Mouse (Mus musculus) heart, embryonic 12.5 days (tissue): Measurements from ENCODE around the gene Skp2. TPM values are rescaled to one million over a fixed set of nuclear protein-coding genes. Genes with fewer than 3 reads are reported as not detected.
A peak's percentile ranks its signal among the peaks of the same experiment; 100 is the strongest.

Experiments used
- ATAC-seq: fragments of 200-750 bp; cut with Nextera tagmentation; 2 replicates; pipeline ENCODE4 v1.8.0; 2017; ENCODE audit warnings: moderate TSS enrichment, moderate library complexity; ENCODE audit not compliant: insufficient number of reproducible peaks, low FRiP score
- H3K27ac ChIP-seq: fragments of 300-500 bp; sonication (generic); 2 replicates; pipeline ENCODE4 v1.5.1; 2016; ENCODE audit warnings: mild to moderate bottlenecking, moderate library complexity; ENCODE audit not compliant: poor library complexity, severe bottlenecking
- H3K27me3 ChIP-seq: fragments of 300-500 bp; sonication (generic); replicated peaks from 2 replicates; pipeline ENCODE4 v1.6.1; 2016; ENCODE audit warnings: mild to moderate bottlenecking, moderate library complexity
- H3K36me3 ChIP-seq: fragments of 300-500 bp; sonication (generic); 2 replicates; pipeline ENCODE4 v1.6.1; 2016; ENCODE audit warnings: mild to moderate bottlenecking, moderate library complexity
- H3K4me1 ChIP-seq: fragments of 300-500 bp; sonication (generic); replicated peaks from 2 replicates; pipeline ENCODE4 v1.6.1; 2016; ENCODE audit warnings: mild to moderate bottlenecking
- H3K4me2 ChIP-seq: fragments of 300-500 bp; sonication (generic); 2 replicates; pipeline ENCODE4 v1.6.1; 2016; ENCODE audit warnings: mild to moderate bottlenecking, moderate library complexity
- H3K4me3 ChIP-seq: fragments of 300-500 bp; sonication (generic); 2 replicates; pipeline ENCODE4 v1.5.1; 2016; ENCODE audit warnings: mild to moderate bottlenecking
- H3K9ac ChIP-seq: fragments of 300-500 bp; sonication (generic); 2 replicates; pipeline ENCODE4 v1.6.1; 2016; ENCODE audit warnings: mild to moderate bottlenecking, moderate library complexity
- H3K9me3 ChIP-seq: fragments of 300-500 bp; sonication (generic); replicated peaks from 2 replicates; pipeline ENCODE4 v1.6.1; 2016; ENCODE audit warnings: mild to moderate bottlenecking, moderate library complexity
- WGBS: fragments of 180-500 bp; shearing (Covaris S2); methylation state at CpG from one replicate; pipeline ENCODE4 v1.1.7; 2016; 5-methylcytosine and 5-hydroxymethylcytosine counted together
- polyA plus RNA-seq: library from polyadenylated mRNA; unstranded; fragments of >200 nt; fragmentation: Nextera tagmentation; extraction: Ambion mirVana; gene quantifications from 2 replicates; pipeline ENCODE4 v1.2.1, GENCODE M21; 2016

Gene Skp2
- polyA plus RNA-seq, 1 experiment from 2014 or later, result 43.3 TPM

- no peak overlapping the region for H3K9ac ChIP-seq
- H3K4me1 ChIP-seq, result peaks cover 40% of the 10 kb centered on the region
- peaks cover 43% of the 10 kb centered on the region for H3K36me3 ChIP-seq
- 83% methylated on average over 8 of the region's 8 CpGs for WGBS
- H3K4me2 ChIP-seq, result no peak overlapping the region
- H3K9me3 ChIP-seq, result no peaks in the 10 kb centered on the region
- no peak for ATAC-seq
- no peak overlapping the region for H3K4me3 ChIP-seq
- no peaks in the 10 kb centered on the region for H3K27me3 ChIP-seq
- H3K27ac ChIP-seq, result peak overlapping the region; percentile 47
These were observed 66.5 kb downstream of the Skp2 start for GRCm38 (mm10) chr15:9088683-9089072.

- no peak overlapping the region for H3K4me3 ChIP-seq
- 87% methylated on average over 17 of the region's 17 CpGs for WGBS
- H3K4me2 ChIP-seq, result no peak overlapping the region
- H3K27ac ChIP-seq, result peak overlapping the region; percentile 47
- no peaks in the 10 kb centered on the region for H3K9me3 ChIP-seq
- no peak overlapping the region for H3K9ac ChIP-seq
- H3K27me3 ChIP-seq, result no peaks in the 10 kb centered on the region
- ATAC-seq, result no peak
- H3K4me1 ChIP-seq, result peaks cover 39% of the 10 kb centered on the region
- peaks cover 38% of the 10 kb centered on the region for H3K36me3 ChIP-seq
These were observed 67.1 kb downstream of the Skp2 start for GRCm38 (mm10) chr15:9087895-9088682.

- no peak for ATAC-seq
- H3K9ac ChIP-seq, result no peak overlapping the region
- peak overlapping the region; percentile 68; the same call in 1 of the 2 replicates for H3K27ac ChIP-seq
- H3K4me3 ChIP-seq, result no peak overlapping the region
- no peaks in the 10 kb centered on the region for H3K27me3 ChIP-seq
- 65% methylated on average over 5 of the region's 5 CpGs for WGBS
- H3K4me1 ChIP-seq, result peaks cover 42% of the 10 kb centered on the region
- no peaks in the 10 kb centered on the region for H3K9me3 ChIP-seq
- H3K4me2 ChIP-seq, result 0 out of 2 replicates have a peak overlapping the region, but pooled peaks have one; percentile 18
- H3K36me3 ChIP-seq, result peaks cover 33% of the 10 kb centered on the region
These were observed 67.8 kb downstream of the Skp2 start for GRCm38 (mm10) chr15:9087421-9087820.

GRCm38 (mm10) chr15:9086813-9087212, 68.4 kb downstream of the Skp2 start:
- Histone ChIP-seq H3K4me2 (0 out of 2 replicates have a peak overlapping the region, but pooled peaks have one; percentile 18), H3K27ac (peak overlapping the region; percentile 68; the same call in 1 of the 2 replicates), H3K27me3 (no peaks in the 10 kb centered on the region), H3K4me1 (peaks cover 44% of the 10 kb centered on the region), H3K36me3 (peaks cover 33% of the 10 kb centered on the region), H3K4me3 (no peak overlapping the region), H3K9me3 (no peaks in the 10 kb centered on the region), H3K9ac (peak overlapping the region; percentile 34; the same call in 1 of the 2 replicates)
- ATAC-seq, result peak; percentile 87
- 38% methylated on average over 11 of the region's 11 CpGs for WGBS

GRCm38 (mm10) chr15:9082753-9083152, 72.5 kb downstream of the Skp2 start:
- Histone ChIP-seq H3K4me1 (peaks cover 67% of the 10 kb centered on the region), H3K9me3 (no peaks in the 10 kb centered on the region), H3K27me3 (no peaks in the 10 kb centered on the region), H3K4me2 (no peak overlapping the region), H3K9ac (no peak overlapping the region), H3K27ac (no peak overlapping the region), H3K36me3 (peaks cover 11% of the 10 kb centered on the region), H3K4me3 (no peak overlapping the region)
- WGBS, result 67% methylated on average over 9 of the region's 9 CpGs
- no peak for ATAC-seq

GRCm38 (mm10) chr15:9081294-9081693, 73.9 kb downstream of the Skp2 start:
- Histone ChIP-seq H3K4me2 (peak overlapping the region; percentile 44), H3K36me3 (peaks cover 11% of the 10 kb centered on the region), H3K9me3 (no peaks in the 10 kb centered on the region), H3K27ac (peak overlapping the region; percentile 73), H3K9ac (no peak overlapping the region), H3K4me1 (peaks cover 63% of the 10 kb centered on the region), H3K4me3 (no peak overlapping the region), H3K27me3 (no peaks in the 10 kb centered on the region)
- 38% methylated on average over 3 of the region's 3 CpGs for WGBS
- ATAC-seq, result peak; percentile 49; the same call in 1 of the 2 replicates

GRCm38 (mm10) chr15:9080206-9080605, 75.0 kb downstream of the Skp2 start:
- 18% methylated on average over 4 of the region's 4 CpGs for WGBS
- Histone ChIP-seq H3K9me3 (no peaks in the 10 kb centered on the region), H3K27me3 (no peaks in the 10 kb centered on the region), H3K4me2 (peak overlapping the region; percentile 39), H3K9ac (no peak overlapping the region), H3K27ac (peak overlapping the region; percentile 53), H3K4me1 (peaks cover 61% of the 10 kb centered on the region), H3K36me3 (peaks cover 10% of the 10 kb centered on the region), H3K4me3 (no peak overlapping the region)
- ATAC-seq, result no peak

GRCm38 (mm10) chr15:9079626-9080025, 75.6 kb downstream of the Skp2 start:
- H3K9me3 ChIP-seq, result no peaks in the 10 kb centered on the region
- no peak overlapping the region for H3K9ac ChIP-seq
- H3K4me1 ChIP-seq, result peaks cover 66% of the 10 kb centered on the region
- no peaks in the 10 kb centered on the region for H3K27me3 ChIP-seq
- 32% methylated on average over 5 of the region's 5 CpGs for WGBS
- ATAC-seq, result no peak
- peak overlapping the region; percentile 97 for H3K27ac ChIP-seq
- H3K4me3 ChIP-seq, result no peak overlapping the region
- H3K36me3 ChIP-seq, result peaks cover 5% of the 10 kb centered on the region
- peak overlapping the region; percentile 59; the same call in 1 of the 2 replicates for H3K4me2 ChIP-seq

GRCm38 (mm10) chr15:9078481-9079300, 76.5 kb downstream of the Skp2 start:
- H3K36me3 ChIP-seq, result no peaks in the 10 kb centered on the region
- WGBS, result 14% methylated on average over 12 of the region's 12 CpGs
- H3K4me3 ChIP-seq, result peak overlapping the region; percentile 18; the same call in 1 of the 2 replicates
- peaks cover 74% of the 10 kb centered on the region for H3K4me1 ChIP-seq
- peak overlapping the region; percentile 59 for H3K4me2 ChIP-seq
- H3K9ac ChIP-seq, result peak overlapping the region; percentile 55
- peak overlapping the region; percentile 97 for H3K27ac ChIP-seq
- H3K27me3 ChIP-seq, result no peaks in the 10 kb centered on the region
- ATAC-seq, result peak; percentile 75
- no peaks in the 10 kb centered on the region for H3K9me3 ChIP-seq

GRCm38 (mm10) chr15:9075608-9076200, 79.5 kb downstream of the Skp2 start:
- peak overlapping the region; percentile 29 for H3K4me3 ChIP-seq
- 37% methylated on average over 14 of the region's 14 CpGs for WGBS
- H3K27me3 ChIP-seq, result no peaks in the 10 kb centered on the region
- peak overlapping the region; percentile 78 for H3K27ac ChIP-seq
- peak overlapping the region; percentile 70 for H3K9ac ChIP-seq
- H3K36me3 ChIP-seq, result no peaks in the 10 kb centered on the region
- peaks cover 61% of the 10 kb centered on the region for H3K4me1 ChIP-seq
- H3K9me3 ChIP-seq, result no peaks in the 10 kb centered on the region
- ATAC-seq, result no peak
- peak overlapping the region; percentile 65 for H3K4me2 ChIP-seq
